22 mouse cellular contexts compared by ENCODE assay signal in the genomic region with DNA sequence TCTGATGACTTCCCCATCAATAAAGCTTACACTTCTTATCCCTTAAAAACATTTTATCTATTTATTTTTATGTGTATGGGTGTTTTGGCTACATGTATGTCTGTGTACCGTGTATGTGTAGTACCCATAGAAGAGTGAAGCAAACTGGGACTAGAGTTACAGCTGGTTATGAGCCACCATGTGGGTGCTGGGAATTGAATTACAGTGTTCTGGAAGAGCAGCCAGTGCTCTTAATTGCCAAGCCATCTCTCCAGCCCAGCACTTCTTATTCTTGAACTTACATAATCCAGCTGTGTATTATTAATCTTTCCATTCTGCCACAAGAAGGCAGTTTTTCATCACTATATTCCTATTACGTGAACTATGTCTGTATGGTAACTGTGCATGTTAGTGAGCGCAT. TPM values are rescaled to one million over a fixed set of nuclear protein-coding genes. Genes with fewer than 3 reads are reported as not detected.
A peak's percentile ranks its signal among the peaks of the same experiment; 100 is the strongest.
DNase-seq lines count a peak whose midpoint lies in the region; ATAC-seq and TF ChIP-seq lines count a peak whose summit lies in the region.
"Had no signal": no experiment of that assay in that cellular context is flagged by ENCODE, and none has a peak within 500 bp of the region (broad histone marks: within the 10 kb centered on the region; RNA-seq: fewer than 3 reads in every experiment).

No protein-coding gene starts in this region.

- H3K27ac ChIP-seq in gastrocnemius, adult 2 months, result peak overlapping the region; percentile 75
- H3K27ac ChIP-seq: embryonic facial prominence, embryonic 10.5 days; embryonic facial prominence, embryonic 12.5 days; forebrain, embryonic 13.5 days; forebrain, embryonic 15.5 days had no signal

- intact Hi-C loops in gastrocnemius, adult 2 months (cut with DNase I), result no loop called here
- intact Hi-C loops in gastrocnemius, postnatal 36 days (cut with DNase I), result no loop called here

- TF ChIP-seq CTCF in gastrocnemius, adult 2 months (IDR thresholded peaks at IDR 0.05), result no peak

- H3K4me3 ChIP-seq in gastrocnemius, adult 2 months, result no peak overlapping the region
- H3K4me3 ChIP-seq: embryonic facial prominence, embryonic 10.5 days; embryonic facial prominence, embryonic 12.5 days; forebrain, embryonic 13.5 days; forebrain, embryonic 15.5 days had no signal

- DNase-seq in gastrocnemius, adult 2 months, result peak; percentile 52
- no peak for DNase-seq in gastrocnemius, postnatal 36 days
- peak; percentile 81 for DNase-seq in heart, adult 11 months
- no peak for DNase-seq in heart, adult 8-10 months (ENCODE audit: low spot score)
- DNase-seq in MN1 (ENCODE audit: low spot score) (peak; percentile 80), adipocyte (ENCODE audit: low spot score) (peak; percentile 62)
- no peak for DNase-seq in kidney, adult 11 months
- DNase-seq: adrenal gland, adult 8-10 months; adrenal gland, postnatal 14 days; adrenal gland, postnatal 36 days; cerebellum, adult 11-12 months; cerebellum, adult 2 months; cerebellum, adult 9-10 months; cerebellum, postnatal 10 days; cerebellum, postnatal 25 days; forebrain, postnatal 0 days had no signal

- no peak for ATAC-seq in activated CD4-positive, CD25-positive, alpha-beta regulatory T cell, adult 4 months
- ATAC-seq: forebrain, embryonic 13.5 days; forebrain, embryonic 15.5 days; forebrain, postnatal 0 days; Patski had no signal

RNA-seq across cellular contexts. Expression of gene Trp53bp2, which starts 10.5 kb away (rescaled TPM):
- total RNA-seq in gastrocnemius, adult 2 months (2021), result 1 to 10 TPM; 9.0 to 9.5 TPM
- total RNA-seq in gastrocnemius, postnatal 36 days (2021), result 10 to 100 TPM in 1 of 2 experiments, 1 to 10 TPM in 1; 7.5 to 10.5 TPM
- 10 to 100 TPM in 2 of 4 experiments, 1 to 10 TPM in 2; 9.7 to 11.2 (median 10.5) TPM for total RNA-seq in heart, adult 8-10 months (2022)
- polyA plus RNA-seq in activated CD4-positive, CD25-positive, alpha-beta regulatory T cell, adult 4 months (2017; shearing (Covaris generic)), result 1 to 10 TPM; 7.7 TPM

Comparison
In these comparisons a context has a peak if more than half of its experiments do, and no peak if none do; other contexts are left out.
1. DNase-seq: peak in gastrocnemius, adult 2 months (single experiment), heart, adult 11 months (single experiment), MN1 (single experiment) and adipocyte (single experiment); none in gastrocnemius, postnatal 36 days (0 of 2), heart, adult 8-10 months (single experiment) and kidney, adult 11 months (single experiment).